Mouse (Mus musculus): ENCODE data around the gene Brf1. TPM values are rescaled to one million over a fixed set of nuclear protein-coding genes. Genes with fewer than 3 reads are reported as not detected.

Brf1 gene
- polyA plus RNA-seq, 1 experiment from 2014 or later, result 41.4 TPM

DNA sequence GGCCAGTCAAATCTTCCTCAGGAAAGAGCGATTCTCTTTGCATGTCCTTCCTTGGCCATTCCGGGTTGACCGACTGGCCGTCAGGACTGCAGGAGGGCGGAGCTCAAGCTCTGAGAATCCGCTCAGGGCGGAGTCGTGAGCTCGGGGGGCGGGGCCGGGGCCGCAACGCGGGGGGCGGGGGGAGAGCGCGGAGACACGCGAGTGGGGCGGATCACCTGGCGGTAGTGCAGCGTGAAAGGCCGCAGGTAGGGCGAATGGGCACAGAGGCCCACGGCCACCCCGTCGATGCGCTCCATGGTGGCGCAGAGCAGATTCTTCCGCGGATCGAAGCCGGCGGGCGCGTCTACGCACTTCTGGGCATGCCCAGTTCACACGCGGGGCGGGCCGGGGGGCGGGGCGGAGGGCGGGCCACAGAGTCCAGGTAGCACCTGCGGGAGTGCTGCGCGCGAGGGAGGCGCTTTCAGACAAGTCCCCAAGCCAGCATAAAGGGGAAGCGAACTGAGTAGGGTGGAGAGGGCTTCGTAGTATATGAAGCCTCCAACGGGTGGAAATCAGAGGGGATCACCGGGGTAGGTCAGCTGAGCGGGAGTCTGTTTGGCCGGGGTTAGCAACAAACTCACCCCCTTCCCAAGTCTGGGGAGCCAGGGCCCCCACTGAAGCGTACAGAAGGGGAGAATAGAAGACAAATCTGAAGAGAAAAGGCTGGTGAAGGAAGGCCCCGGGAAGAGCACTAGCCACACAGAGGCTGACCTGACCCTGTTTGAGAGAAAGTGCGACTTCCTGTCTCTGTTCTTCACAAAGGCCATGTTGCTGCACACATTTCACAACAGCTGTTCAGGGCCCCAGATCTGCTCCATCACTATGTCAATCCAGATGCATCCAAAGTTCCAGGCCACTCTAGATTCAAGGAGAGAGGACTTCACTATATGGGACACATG, 58.5 kb downstream of the Brf1 start, which contains the start of gene Nudt14:
TSS of gene Nudt14 (minus strand) at position 349 of the 938 bp plus-strand sequence.
- peaks cover 9% of the 10 kb centered on the region for H3K4me1 ChIP-seq (replicated peaks; ENCODE audit: insufficient read depth, low read length)
- ATAC-seq (replicated peaks; ENCODE audit: low FRiP score, low read depth), result peak; percentile 85
- 1% methylated on average over 47 of the region's 58 CpGs for WGBS
- no peaks in the 10 kb centered on the region for H3K36me3 ChIP-seq (ENCODE audit: insufficient read depth, low read length)
- peak within 1 kb of the TSS; percentile 82 for H3K9ac ChIP-seq (ENCODE audit: low read depth, low read length)
- H3K9me3 ChIP-seq (replicated peaks; ENCODE audit: low read length), result no peaks in the 10 kb centered on the region
- TF ChIP-seq CTCF (IDR thresholded peaks at IDR 0.05; ENCODE audit: low read depth), result no peak
- peak within 1 kb of the TSS; percentile 68 for H3K4me3 ChIP-seq (replicated peaks; ENCODE audit: low read depth, low read length)
- H3K27ac ChIP-seq, result peak within 1 kb of the TSS; percentile 83
- no peaks in the 10 kb centered on the region for H3K27me3 ChIP-seq (ENCODE audit: insufficient read depth, low read length)
- peak; percentile 89 for DNase-seq (ENCODE audit: low spot score)
- peak within 1 kb of the TSS; percentile 64 for H3K4me2 ChIP-seq (ENCODE audit: low read length)

DNA sequence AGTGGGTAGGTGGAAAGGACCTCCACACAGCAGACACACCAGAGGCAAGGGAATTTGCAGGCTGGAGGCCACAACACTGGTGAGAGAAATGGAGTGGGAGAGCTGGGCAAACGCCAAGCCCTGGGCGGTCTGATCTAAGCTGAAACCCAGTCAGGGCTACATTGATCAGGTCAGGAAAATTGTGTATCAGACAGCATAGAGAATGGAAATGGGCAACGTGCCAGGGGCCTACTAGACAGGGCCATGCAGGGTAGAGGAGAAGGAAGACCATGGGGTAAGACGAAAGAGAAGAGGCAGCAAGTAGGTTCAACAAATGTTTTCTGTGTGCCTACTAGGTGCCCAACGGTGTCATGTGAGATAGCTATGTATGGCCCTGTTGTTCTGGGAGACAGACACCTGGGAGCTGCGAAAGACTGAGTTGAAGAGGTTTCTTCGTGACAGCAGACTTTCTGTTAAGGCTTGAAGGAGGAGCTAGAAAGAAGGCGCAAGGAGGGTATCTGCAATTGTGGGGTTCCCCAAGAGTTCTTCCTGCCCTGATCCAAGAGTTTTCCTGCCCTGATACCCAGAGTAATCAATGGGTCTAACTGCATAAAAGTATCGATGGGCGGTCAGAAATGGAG, 59.2 kb downstream of the Brf1 start:
- peaks cover 9% of the 10 kb centered on the region for H3K4me1 ChIP-seq (replicated peaks; ENCODE audit: insufficient read depth, low read length)
- no peak for DNase-seq (ENCODE audit: low spot score)
- H3K4me2 ChIP-seq (ENCODE audit: low read length), result peak overlapping the region; percentile 64
- no peaks in the 10 kb centered on the region for H3K9me3 ChIP-seq (replicated peaks; ENCODE audit: low read length)
- no peak for TF ChIP-seq CTCF (IDR thresholded peaks at IDR 0.05; ENCODE audit: low read depth)
- H3K4me3 ChIP-seq (replicated peaks; ENCODE audit: low read depth, low read length), result peak overlapping the region; percentile 68
- H3K36me3 ChIP-seq (ENCODE audit: insufficient read depth, low read length), result no peaks in the 10 kb centered on the region
- peak overlapping the region; percentile 82 for H3K9ac ChIP-seq (ENCODE audit: low read depth, low read length)
- ATAC-seq (replicated peaks; ENCODE audit: low FRiP score, low read depth), result peak; percentile 1; the same call in 1 of the 2 replicates
- H3K27ac ChIP-seq, result no peak overlapping the region; the same call in 1 of the 2 replicates
- WGBS, result 42% methylated on average over 10 of the region's 10 CpGs
- H3K27me3 ChIP-seq (ENCODE audit: insufficient read depth, low read length), result no peaks in the 10 kb centered on the region

DNA sequence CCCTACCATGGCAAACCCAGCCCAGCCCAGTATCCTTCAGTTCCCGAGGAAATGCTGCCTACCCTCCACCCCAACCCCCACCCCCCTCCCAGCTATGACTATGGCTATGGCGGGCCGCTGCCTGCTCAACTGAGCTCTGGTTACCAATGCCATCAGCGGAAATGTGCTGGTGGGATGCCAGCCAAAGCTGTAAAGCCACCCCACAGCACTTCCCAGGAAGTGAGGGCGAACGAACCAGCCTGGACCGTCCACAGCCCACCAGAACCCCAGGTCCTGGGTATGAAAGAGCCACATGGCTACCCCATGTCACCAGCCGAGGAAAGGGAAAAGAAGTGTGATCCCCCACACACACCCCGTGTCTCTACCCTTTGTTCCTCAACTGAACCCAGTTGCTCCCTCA, 59.8 kb downstream of the Brf1 start:
- WGBS, result 83% methylated on average over 9 of the region's 9 CpGs
- ATAC-seq (replicated peaks; ENCODE audit: low FRiP score, low read depth) (no peak), DNase-seq (ENCODE audit: low spot score) (no peak)
- Histone ChIP-seq H3K9ac (ENCODE audit: low read depth, low read length) (no peak overlapping the region), H3K4me2 (ENCODE audit: low read length) (peak overlapping the region; percentile 64; the same call in 1 of the 2 replicates), H3K4me3 (replicated peaks; ENCODE audit: low read depth, low read length) (no peak overlapping the region), H3K27me3 (ENCODE audit: insufficient read depth, low read length) (no peaks in the 10 kb centered on the region), H3K4me1 (replicated peaks; ENCODE audit: insufficient read depth, low read length) (peaks cover 9% of the 10 kb centered on the region), H3K36me3 (ENCODE audit: insufficient read depth, low read length) (no peaks in the 10 kb centered on the region), H3K27ac (no peak overlapping the region), H3K9me3 (replicated peaks; ENCODE audit: low read length) (no peaks in the 10 kb centered on the region)
- TF ChIP-seq CTCF (IDR thresholded peaks at IDR 0.05; ENCODE audit: low read depth), result no peak

DNA sequence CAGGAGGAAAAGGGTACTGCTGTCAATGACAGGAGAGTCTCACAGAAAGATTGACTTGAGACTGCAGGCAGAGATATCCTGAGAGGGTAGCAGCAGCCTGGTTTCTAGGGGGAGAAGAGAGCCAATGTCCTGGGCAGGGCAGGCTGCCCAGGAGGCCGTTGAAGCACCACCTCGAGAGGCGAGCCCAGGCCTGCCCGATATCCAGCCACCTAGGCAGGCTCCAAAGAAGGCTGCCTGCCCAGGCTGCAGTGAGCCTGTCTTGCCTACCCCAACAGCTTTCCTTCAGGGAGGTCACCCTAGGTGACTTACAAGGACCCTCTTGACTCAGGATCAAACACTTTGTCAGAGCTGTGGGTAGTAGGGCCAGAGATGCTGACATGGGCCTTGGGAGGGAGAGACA, 60.3 kb downstream of the Brf1 start:
- Histone ChIP-seq H3K9ac (ENCODE audit: low read depth, low read length) (no peak overlapping the region), H3K27ac (no peak overlapping the region), H3K27me3 (ENCODE audit: insufficient read depth, low read length) (no peaks in the 10 kb centered on the region), H3K4me1 (replicated peaks; ENCODE audit: insufficient read depth, low read length) (peaks cover 9% of the 10 kb centered on the region), H3K4me3 (replicated peaks; ENCODE audit: low read depth, low read length) (no peak overlapping the region), H3K9me3 (replicated peaks; ENCODE audit: low read length) (no peaks in the 10 kb centered on the region), H3K36me3 (ENCODE audit: insufficient read depth, low read length) (no peaks in the 10 kb centered on the region), H3K4me2 (ENCODE audit: low read length) (no peak overlapping the region)
- ATAC-seq (replicated peaks; ENCODE audit: low FRiP score, low read depth) (no peak), DNase-seq (ENCODE audit: low spot score) (no peak)
- 80% methylated on average over 4 of the region's 4 CpGs for WGBS
- no peak for TF ChIP-seq CTCF (IDR thresholded peaks at IDR 0.05; ENCODE audit: low read depth)

DNA sequence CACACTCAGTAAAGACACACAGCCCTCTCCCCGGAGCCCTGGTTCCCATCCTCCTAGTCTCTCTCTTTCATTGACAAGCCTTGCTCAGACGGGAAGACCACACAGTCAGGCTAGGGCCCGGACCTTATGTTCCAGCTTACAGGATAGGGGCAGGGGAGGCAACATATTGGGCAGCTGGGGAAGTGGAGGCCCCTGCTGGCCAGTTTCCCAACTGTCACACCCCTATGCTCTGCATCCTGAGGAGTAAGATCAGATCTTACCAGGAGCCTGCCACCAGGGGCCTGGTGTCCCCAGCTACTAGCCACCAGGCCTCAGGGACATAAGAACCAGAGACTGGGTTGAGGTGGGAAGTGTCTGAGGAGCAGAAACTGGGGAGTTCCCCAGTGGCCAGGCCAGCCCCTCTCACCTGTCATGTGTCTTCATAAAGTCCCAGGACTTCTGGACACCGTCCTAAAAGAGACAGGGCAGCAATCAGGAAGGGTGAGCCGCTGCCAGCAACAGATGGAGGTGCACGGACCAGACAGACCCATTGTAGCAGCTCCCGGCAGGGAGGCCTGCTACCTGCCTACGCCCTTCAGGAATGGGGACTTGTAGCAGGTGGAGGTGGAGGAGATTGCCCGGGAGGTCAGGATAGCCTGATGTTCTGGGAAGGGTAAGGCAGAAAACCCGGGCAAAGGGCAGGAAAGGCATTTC, 61.5 kb downstream of the Brf1 start:
- no peaks in the 10 kb centered on the region for H3K36me3 ChIP-seq (ENCODE audit: insufficient read depth, low read length)
- H3K4me1 ChIP-seq (replicated peaks; ENCODE audit: insufficient read depth, low read length), result peaks cover 9% of the 10 kb centered on the region
- no peak overlapping the region for H3K4me3 ChIP-seq (replicated peaks; ENCODE audit: low read depth, low read length)
- H3K27ac ChIP-seq, result no peak overlapping the region
- 62% methylated on average over 10 of the region's 10 CpGs for WGBS
- TF ChIP-seq CTCF (IDR thresholded peaks at IDR 0.05; ENCODE audit: low read depth), result peak; percentile 76
- H3K9ac ChIP-seq (ENCODE audit: low read depth, low read length), result no peak overlapping the region
- DNase-seq (ENCODE audit: low spot score) (peak; percentile 73), ATAC-seq (replicated peaks; ENCODE audit: low FRiP score, low read depth) (0 out of 2 replicates have a peak, but pooled peaks have one; percentile 18)
- no peaks in the 10 kb centered on the region for H3K27me3 ChIP-seq (ENCODE audit: insufficient read depth, low read length)
- H3K4me2 ChIP-seq (ENCODE audit: low read length), result no peak overlapping the region
- no peaks in the 10 kb centered on the region for H3K9me3 ChIP-seq (replicated peaks; ENCODE audit: low read length)

DNA sequence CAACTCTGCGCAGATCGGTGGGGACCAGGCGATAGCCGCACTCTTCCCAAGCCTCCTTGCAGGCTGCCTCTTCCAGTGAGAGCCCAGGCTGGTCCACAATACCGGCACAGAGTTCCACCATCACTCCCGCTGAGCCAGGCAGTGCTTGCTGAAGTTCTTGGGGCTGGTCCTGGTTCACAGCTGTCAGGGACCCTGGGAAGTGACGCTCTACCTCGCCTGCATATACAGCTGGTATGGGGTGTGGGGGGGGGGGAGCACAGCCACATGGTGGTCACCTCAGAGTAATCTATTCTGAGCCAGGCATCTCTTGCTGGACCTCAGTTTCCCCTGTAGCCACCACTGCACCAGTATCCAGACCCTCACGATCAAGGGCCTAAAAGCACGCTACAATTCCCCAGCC, 62.1 kb downstream of the Brf1 start:
- Histone ChIP-seq H3K4me3 (replicated peaks; ENCODE audit: low read depth, low read length) (no peak overlapping the region), H3K9ac (ENCODE audit: low read depth, low read length) (no peak overlapping the region), H3K27ac (no peak overlapping the region), H3K9me3 (replicated peaks; ENCODE audit: low read length) (no peaks in the 10 kb centered on the region), H3K27me3 (ENCODE audit: insufficient read depth, low read length) (no peaks in the 10 kb centered on the region), H3K36me3 (ENCODE audit: insufficient read depth, low read length) (no peaks in the 10 kb centered on the region), H3K4me1 (replicated peaks; ENCODE audit: insufficient read depth, low read length) (peaks cover 9% of the 10 kb centered on the region), H3K4me2 (ENCODE audit: low read length) (no peak overlapping the region)
- ATAC-seq (replicated peaks; ENCODE audit: low FRiP score, low read depth) (no peak), DNase-seq (ENCODE audit: low spot score) (no peak)
- 82% methylated on average over 10 of the region's 10 CpGs for WGBS
- no peak for TF ChIP-seq CTCF (IDR thresholded peaks at IDR 0.05; ENCODE audit: low read depth)
